Mouse (Mus musculus) thymus, postnatal 36 days (tissue): Measurements from ENCODE around the gene Elk4.

Experiments used
- DNase-seq, 2 experiments: peaks; one replicate each; pipeline ENCODE4 v3.0.0; 2022; ENCODE audit warnings: mixed read lengths in 2 of 2

Gene Elk4

GRCm38 (mm10) chr1:131987432-131987831 is 20.0 kb upstream of the Elk4 start:
- DNase-seq = no peak

GRCm38 (mm10) chr1:131989476-131989875 is 17.9 kb upstream of the Elk4 start:
- no peak for DNase-seq

GRCm38 (mm10) chr1:131990083-131990760 is 17.2 kb upstream of the Elk4 start:
- DNase-seq = no peak

DNA sequence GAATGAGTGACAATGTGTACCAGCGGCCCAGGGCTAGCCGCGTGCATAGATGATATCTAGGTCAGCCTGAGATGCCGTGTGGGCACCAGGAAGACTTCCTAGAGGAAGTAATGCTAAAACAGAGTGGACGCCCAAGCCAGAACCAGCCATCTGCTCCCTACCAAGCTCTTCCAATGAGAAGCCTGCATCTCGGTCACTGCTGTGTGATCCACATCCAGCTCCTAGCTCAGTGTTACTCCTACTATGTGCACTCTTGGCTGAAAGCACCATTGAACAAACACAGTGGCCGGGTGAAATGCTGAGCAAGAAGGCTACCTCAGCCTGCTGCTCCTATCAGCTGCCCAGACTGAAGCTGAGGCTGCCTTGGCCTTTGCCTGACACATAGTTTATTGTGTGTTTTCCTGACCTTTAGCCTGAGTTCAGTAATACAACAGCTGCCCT is 14.8 kb upstream of the Elk4 start:
- DNase-seq = no peak

DNA sequence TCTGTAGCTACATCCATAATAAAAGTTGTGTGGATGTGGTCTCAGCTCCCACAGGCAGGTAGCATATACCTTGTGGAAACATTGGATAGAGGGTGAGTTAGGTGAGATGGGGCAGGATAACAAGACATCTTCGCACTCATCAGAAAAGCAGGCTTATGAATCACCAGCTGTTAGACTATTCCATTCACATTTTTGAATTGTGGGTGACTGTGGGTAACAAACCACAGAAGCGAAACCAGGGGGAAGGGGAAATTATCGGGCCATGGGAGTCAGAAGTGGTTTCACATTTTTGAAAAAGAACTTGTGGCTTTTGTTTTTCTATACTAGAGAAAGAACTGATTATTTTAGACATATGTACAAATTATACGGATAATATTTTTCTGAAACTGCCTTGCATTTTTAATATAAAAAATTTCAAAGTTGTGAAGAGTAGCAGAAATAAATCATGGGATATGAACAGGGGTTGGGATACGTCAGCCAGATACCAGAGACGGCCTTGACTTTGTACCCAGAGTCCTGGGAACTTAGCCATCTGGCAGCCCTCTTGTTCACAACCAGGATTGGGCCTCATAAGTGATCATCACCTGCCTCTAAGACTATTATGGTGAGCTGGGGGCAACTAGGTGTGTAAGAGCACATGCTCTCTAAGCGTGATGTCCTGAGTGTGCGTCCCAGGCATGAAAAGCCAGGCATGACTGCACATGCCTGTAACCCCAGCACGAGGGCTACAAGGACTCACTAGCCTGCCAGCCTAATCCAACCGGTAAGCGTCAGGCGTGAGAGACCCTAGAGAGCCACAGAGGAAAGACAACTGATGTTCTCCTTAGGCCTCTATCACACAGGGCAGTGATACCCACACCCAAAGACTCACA is 14.0 kb upstream of the Elk4 start:
- no peak for DNase-seq

- DNase-seq = peak; percentile 70 to 76
Measured at GRCm38 (mm10) chr1:131995062-131995461, 12.3 kb upstream of the Elk4 start.

DNA sequence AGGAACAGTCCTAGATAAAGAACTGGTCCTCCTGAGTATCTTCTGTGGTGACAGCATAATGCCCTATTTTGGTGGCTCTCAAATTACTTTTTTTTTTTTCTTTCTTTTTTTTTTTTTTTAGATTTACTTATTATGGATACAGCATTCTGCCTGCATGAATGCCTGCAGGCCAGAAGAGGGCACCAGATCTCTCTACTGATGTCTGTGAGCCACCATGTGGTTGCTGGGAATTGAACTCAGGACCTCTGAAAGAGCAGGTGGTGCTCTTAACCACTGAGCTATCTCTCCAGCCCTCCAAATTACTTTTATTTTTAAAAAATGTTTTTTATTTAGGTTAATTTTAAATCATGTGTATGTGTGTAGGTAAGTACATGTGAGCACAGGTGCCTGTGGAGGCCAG is 6.9 kb upstream of the Elk4 start:
- DNase-seq = no peak

DNA sequence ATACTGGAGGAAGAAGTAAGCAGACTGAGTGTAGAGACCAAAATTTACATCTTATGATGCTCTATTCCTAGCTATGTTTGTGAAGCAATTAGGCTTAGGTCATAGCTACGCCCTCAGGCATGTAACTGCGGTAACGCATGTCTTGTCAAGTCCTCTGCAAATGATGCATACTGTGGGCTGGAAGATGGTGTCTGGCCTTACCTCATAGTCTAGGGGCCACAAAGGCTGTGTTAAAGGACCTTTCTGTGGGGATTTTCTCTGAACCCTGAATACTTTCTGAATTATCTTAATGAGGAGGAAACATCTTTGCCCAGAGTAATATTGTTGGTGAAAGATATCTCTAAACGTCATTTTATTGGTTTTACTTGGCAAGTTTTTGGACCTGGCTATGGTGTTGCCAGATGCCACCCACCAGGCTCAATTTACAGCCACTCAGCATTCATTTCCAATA is 5.5 kb upstream of the Elk4 start:
- DNase-seq = no peak

DNA sequence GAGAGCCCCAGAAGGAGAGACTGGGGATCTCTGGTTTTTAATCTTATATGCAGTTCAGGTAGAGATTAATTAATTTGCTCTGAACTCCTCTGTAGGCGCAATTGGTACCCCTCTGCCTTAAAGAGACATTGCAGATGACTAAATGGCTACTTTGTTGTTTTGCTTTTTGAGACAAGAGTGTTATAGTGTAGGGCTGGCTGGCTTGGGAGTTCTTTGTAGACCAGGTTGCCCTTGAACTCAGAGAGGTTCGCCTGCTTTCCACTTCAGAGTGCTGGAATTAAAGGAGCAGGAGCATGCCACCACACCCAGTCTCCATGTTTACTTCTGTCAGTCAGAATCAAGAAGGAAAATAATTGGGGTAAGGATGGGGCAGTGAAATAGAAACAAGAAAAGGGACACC is 4.3 kb upstream of the Elk4 start:
- DNase-seq = no peak

GRCm38 (mm10) chr1:132003817-132004216 is 3.6 kb upstream of the Elk4 start:
- no peak for DNase-seq

DNA sequence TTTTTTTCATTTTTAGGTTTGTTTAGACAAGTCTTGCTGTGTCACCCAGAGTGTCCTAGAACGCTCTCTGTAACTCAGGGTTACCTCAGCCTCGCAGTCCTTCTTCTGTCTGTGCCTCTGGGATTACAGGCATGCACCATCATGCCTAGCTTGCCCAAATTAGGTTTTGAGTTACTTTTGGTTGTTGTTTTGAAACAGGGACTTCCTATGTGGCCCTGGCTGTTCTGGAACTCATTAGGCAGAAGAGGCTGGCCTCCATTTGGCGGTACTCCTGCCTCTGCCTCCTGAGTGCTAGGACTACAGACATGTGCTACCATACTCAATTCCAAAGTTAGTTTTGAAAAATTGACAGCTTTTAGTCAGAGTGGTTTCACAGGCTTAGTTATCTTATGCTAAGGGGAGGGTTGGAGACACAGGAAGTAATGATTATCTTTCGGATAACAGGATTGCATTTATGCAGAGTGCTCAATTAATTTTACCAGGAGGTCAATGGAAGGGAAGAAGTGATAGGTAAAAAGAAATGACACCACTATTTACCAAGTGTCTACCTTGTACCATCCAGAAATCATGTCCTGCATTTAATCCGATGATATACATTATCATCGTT is 2.7 kb upstream of the Elk4 start:
- DNase-seq = no peak

DNA sequence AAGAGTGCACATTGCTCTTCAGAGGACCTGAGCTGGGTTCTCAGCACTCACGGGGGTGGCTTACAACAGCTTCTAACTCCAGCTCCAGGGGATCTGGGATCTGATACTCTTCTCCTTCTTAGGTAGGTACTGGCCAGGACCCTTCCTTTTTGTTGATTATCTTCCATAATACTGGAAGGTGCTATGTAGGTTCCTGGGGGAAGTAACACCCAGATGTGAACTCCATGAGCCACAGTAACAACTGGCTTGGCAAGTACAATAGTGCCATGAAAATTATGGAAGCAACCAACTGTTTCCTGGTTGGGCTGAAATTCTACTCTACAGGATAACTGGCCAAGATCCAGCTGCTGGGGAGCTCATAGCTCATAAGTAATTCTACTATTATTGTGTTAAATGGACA is 1.9 kb upstream of the Elk4 start:
- DNase-seq = no peak

DNA sequence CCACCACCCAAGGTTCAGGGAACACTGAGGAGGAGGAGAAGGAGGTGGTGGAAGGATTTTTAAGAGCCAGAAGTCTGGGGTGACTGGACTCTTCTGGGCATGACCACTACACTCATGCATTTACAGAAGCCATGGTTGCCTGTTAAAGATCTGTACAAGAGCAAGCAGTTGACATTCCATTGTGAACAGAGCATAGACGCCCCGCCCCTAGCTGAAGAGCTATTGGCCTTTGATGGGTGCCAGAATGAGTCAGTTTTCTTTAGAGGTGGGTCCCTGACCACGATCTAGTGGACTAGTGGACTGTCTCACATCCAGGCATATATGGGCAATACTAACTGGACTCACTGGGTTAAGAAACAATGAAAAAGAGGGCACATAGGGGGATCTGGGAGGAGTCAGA is 1.4 kb upstream of the Elk4 start:
- DNase-seq = no peak

DNA sequence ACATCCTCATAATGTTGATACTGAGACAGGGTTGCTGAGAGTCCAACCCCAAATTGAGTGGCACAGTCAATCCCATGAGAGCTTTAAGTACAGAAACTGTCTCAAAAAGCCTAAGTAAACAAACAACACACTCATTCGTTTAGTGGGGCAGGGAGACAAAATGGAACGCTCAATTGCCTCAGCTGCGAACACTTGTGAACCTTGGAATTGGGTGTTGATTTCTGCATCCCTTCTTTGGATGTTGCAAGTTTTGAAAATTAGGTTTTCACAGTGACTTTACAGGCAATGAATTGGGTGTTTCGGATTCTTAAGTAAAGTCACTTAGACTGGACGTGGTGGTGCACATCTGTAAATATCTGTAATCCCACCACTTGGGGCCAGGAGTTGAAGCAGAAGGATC is 686 bp upstream of the Elk4 start:
- no peak for DNase-seq

GRCm38 (mm10) chr1:132007828-132008827 is 721 bp downstream of the Elk4 start:
- peak; percentile 95 to 98 for DNase-seq

GRCm38 (mm10) chr1:132008881-132009644 is 1.7 kb downstream of the Elk4 start:
- peak; percentile 30 to 33 for DNase-seq

DNA sequence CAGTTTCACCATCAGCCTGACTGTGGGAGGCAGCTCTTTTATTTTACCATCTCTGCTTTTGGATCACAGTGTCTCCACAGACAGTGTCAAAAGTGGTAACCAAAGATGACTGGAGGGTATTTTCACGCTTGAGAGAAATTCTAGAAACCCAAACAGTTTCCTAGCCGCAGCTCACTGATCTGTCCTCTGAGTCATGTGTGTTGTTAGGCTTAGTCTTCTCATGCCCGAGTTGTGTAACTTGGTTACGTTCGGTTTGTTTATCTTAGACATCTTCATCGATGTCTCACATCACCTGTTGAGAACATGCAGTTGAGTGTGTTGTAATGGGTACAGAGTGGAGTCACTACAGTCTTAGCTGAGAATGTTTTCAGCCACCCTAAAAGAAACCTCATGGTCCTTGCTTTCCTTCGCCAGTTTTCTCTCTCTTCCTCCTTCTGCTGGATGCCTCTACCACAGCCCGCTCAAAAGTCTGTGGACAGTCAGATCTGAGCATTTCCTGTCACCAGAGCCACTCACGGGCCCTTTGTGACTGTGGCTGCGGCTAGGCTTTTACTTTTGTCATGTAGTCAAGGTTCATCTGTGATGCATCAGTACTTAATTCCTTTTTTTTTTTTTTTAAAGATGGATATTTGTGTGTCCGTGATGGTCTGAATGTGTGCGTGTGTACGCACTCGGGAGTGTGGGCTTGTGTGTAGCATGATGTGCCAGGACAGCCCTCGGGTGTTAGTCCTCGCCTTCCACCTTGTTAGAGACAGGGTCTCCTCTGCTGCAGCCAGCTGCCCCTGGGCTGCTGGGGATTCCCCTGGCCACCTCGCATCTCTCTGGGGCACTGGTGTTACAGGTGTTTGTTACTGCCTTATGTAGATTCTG is 3.5 kb downstream of the Elk4 start:
- DNase-seq = peak; percentile 51 to 61

DNA sequence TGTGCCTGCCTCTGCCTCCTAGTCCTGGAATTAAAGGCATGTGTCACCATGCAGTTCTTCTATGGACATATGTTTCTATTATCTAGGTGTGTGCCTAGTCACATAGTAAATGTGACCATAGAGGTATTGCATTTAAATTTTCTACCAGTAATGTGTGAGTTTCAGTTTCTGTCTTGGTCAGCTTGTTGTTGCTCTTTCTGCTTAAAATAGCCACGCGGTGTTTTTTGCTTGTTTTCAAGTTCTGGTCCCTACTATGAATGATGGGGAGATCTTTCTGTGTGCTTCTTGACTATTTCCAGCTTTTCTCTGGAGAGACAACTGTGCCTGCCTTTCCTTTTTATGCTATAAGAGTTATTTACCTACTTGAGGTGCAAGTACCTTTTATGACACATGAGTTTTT is 4.4 kb downstream of the Elk4 start:
- DNase-seq = no peak

DNA sequence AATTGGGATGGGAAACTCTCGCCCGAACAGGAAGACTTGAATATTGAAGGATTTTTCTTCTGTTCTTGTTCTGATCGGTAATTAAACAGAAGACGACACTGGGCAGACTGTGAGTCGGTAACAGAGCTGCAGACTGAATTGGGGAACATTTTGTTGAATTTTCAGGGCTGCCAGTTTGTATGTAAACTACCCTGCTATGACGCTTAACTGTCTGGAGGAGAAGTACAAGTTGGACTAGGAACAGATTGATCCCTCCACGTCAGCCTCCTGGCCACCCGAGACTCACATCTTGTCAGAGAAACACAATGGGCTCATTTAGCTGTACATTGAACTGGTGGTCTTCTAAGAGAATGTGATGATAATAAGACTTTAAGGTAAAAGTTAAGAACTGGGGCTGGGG is 5.5 kb downstream of the Elk4 start:
- no peak for DNase-seq

GRCm38 (mm10) chr1:132014800-132015199 is 7.4 kb downstream of the Elk4 start:
- DNase-seq = no peak

GRCm38 (mm10) chr1:132016691-132017090 is 9.3 kb downstream of the Elk4 start:
- no peak for DNase-seq
